Mouse (Mus musculus) activated CD4-positive, CD25-positive, alpha-beta regulatory T cell, adult 9 weeks (primary cell): ENCODE data around the gene Atp4a. TPM values are rescaled to one million over a fixed set of nuclear protein-coding genes. Genes with fewer than 3 reads are reported as not detected.

Source experiments
- polyA plus RNA-seq: library from polyadenylated mRNA; unstranded; fragments of 100-300 nt; shearing (Covaris generic); gene quantifications from one replicate; pipeline ENCODE4 v1.2.1, GENCODE M21; 2017

Gene Atp4a
- not detected for polyA plus RNA-seq

DNA sequence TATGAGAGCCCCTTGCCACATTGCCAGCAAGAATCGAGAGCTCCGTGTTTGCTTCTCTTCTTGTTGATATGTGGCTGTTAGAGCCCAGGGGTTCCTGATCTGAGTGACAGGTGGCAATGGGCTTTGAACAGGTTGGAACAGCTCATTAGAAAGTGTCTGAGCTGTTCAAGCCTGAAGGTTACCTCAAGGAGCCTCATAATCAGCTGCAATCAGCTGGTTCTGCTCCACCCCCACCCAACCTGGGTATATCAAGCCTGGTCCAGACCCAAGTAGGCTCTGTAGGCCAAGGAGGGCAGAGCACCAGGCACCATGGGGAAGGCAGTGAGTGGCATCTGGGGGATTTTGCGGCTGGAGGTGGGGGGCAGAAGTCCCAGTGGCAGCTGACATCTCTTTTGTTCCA lies at the start of gene Atp4a:
Gene Atp4a (plus strand): TSS at position 268 of the 400 bp plus-strand sequence.

GRCm38 (mm10) chr7:30664529-30665200 lies 47.3 kb upstream of the Atp4a start, which contains the start of gene Haus5:
Gene Haus5, minus strand, starts transcription at chr7:30664994.

GRCm38 (mm10) chr7:30671480-30671879 lies 40.5 kb upstream of the Atp4a start, which contains the start of gene Pmis2:
Gene Pmis2, minus strand, starts transcription at chr7:30671605.

GRCm38 (mm10) chr7:30698589-30698988 lies 13.4 kb upstream of the Atp4a start, which contains the start of gene 2200002J24Rik:
Gene 2200002J24Rik, plus strand, starts transcription at chr7:30698926.

GRCm38 (mm10) chr7:30729396-30730063 lies 17.5 kb downstream of the Atp4a start, which contains the start of gene Tmem147:
Gene Tmem147, minus strand, starts transcription at chr7:30729540.

DNA sequence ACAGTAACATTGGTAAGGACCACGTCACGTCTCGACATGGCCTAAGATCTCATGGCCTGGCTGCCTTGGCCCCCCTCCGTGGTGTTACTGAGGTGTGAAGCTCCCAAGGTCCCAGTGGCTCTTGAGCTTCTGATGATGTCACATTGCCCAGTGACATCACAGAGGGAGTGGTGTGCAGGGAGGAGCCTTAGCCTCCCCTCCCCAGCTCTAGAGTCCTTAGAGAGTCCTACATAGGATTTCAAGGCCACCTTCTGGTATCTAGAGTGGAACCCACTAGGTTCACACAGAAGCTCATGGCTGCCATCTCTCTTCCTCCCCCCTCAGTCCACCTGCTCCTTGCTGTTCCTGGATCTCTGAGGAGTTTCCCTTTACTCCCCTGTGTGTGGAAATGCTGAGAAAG lies 31.6 kb downstream of the Atp4a start, which contains the start of gene Gapdhs:
Gene Gapdhs (minus strand): TSS at position 65 of the 400 bp plus-strand sequence.

DNA sequence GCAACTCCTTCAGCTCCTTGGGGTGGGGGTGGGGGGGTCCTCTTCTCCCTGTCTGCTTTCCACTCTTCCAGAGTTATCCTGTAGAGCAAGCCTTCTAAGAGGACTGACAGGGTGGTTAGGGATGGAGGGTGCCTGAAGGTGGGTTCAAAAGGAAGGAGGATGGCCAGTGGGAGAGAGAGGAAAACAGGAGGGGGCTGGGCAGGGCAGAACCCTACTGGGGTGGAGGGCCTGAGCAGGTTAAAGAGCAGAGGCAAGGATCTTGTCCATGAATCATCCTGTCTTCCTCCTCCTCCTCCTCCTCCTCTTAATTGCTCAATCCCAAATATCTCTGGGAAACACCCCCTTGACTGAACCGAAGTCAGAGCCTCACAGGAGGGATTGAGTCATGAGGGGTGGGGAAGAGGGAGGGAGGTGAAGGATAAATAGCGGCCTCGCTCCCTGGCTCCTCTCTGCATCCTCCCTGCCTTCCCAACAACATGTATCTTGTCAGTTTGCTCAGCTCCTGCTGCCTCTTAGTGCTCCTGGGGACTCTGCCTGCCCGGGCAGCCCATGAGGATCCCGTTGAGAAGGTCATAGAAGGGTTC lies 39.2 kb downstream of the Atp4a start, which contains the start of gene Sbsn:
Gene Sbsn (plus strand): TSS at position 386 of the 584 bp plus-strand sequence.

DNA sequence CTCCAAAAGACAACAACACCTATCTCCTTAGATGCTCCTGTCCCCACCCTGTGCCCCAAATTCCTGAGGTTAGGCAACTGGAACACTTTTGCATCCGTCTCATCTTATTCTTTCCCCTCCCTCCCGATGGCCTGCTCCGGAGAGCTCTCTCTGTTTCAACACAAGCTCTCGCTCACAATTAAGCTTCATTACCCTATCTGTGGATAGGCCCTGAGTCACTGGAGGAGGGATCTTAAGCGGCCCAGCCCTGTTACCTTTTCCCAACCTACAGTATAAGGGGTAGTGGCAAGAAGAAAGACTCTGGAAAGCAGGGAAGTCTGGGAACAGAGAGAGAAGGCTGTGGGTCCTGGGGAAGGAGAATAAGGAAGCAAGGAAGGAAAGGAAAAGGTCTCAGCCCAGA lies 51.4 kb downstream of the Atp4a start, which contains the start of gene Dmkn:
Gene Dmkn (plus strand): TSS at position 301 of the 400 bp plus-strand sequence.

Other genes starting within 250 kb of the Atp4a start
- not detected for gene Prodh2, start 218.6 kb upstream of the Atp4a start, polyA plus RNA-seq
- 1.1 TPM for gene Arhgap33, start 177.1 kb upstream of the Atp4a start, polyA plus RNA-seq
- 3.2 TPM for gene Hspb6, start 160.0 kb upstream of the Atp4a start, polyA plus RNA-seq
- 10.4 TPM for gene Proser3, start 159.9 kb upstream of the Atp4a start, polyA plus RNA-seq
- gene Lin37, start 152.4 kb upstream of the Atp4a start, polyA plus RNA-seq = 108 TPM
- 42.0 TPM for gene U2af1l4, start 148.9 kb upstream of the Atp4a start, polyA plus RNA-seq
- gene Gm49396, start 148.9 kb upstream of the Atp4a start, polyA plus RNA-seq = 105 TPM
- 242 TPM for gene Psenen, start 148.6 kb upstream of the Atp4a start, polyA plus RNA-seq
- 243 TPM for gene Igflr1, start 146.8 kb upstream of the Atp4a start, polyA plus RNA-seq
- gene Kmt2b, start 123.5 kb upstream of the Atp4a start, polyA plus RNA-seq = 12.2 TPM
- 17.6 TPM for gene Zbtb32, start 113.3 kb upstream of the Atp4a start, polyA plus RNA-seq
- gene Upk1a, start 99.4 kb upstream of the Atp4a start, polyA plus RNA-seq = 0.45 TPM
- 808 TPM for gene Cox6b1, start 86.1 kb upstream of the Atp4a start, polyA plus RNA-seq
- gene Etv2, start 76.4 kb upstream of the Atp4a start, polyA plus RNA-seq = not detected
- 206 TPM for gene Rbm42, start 61.9 kb upstream of the Atp4a start, polyA plus RNA-seq
- gene Haus5, start 47.2 kb upstream of the Atp4a start, polyA plus RNA-seq = 31.3 TPM
- gene Pmis2, start 40.6 kb upstream of the Atp4a start, polyA plus RNA-seq = not detected
- not detected for gene 2200002J24Rik, start 13.3 kb upstream of the Atp4a start, polyA plus RNA-seq
- 109 TPM for gene Tmem147, start 17.3 kb downstream of the Atp4a start, polyA plus RNA-seq
- 0.32 TPM for gene Gapdhs, start 31.5 kb downstream of the Atp4a start, polyA plus RNA-seq
- gene Sbsn, start 39.3 kb downstream of the Atp4a start, polyA plus RNA-seq = 1.5 TPM
- not detected for gene Dmkn, start 51.5 kb downstream of the Atp4a start, polyA plus RNA-seq
- gene Krtdap, start 75.7 kb downstream of the Atp4a start, polyA plus RNA-seq = not detected
- not detected for gene Ffar2, start 111.6 kb downstream of the Atp4a start, polyA plus RNA-seq
- gene Ffar3, start 144.0 kb downstream of the Atp4a start, polyA plus RNA-seq = not detected
- not detected for gene Ffar1, start 149.4 kb downstream of the Atp4a start, polyA plus RNA-seq
- gene Cd22, start 168.1 kb downstream of the Atp4a start, polyA plus RNA-seq = 16.4 TPM
- gene Mag, start 202.7 kb downstream of the Atp4a start, polyA plus RNA-seq = not detected
- not detected for gene Hamp2, start 212.5 kb downstream of the Atp4a start, polyA plus RNA-seq
- not detected for gene Hamp, start 231.8 kb downstream of the Atp4a start, polyA plus RNA-seq
- 7.3 TPM for gene Usf2, start 244.6 kb downstream of the Atp4a start, polyA plus RNA-seq